Mouse (Mus musculus) heart, embryonic 15.5 days (tissue): Measurements from ENCODE around the gene Dhx16. TPM values are rescaled to one million over a fixed set of nuclear protein-coding genes. Genes with fewer than 3 reads are reported as not detected.
"Not testable (repeated sequence)": the region's sequence is repeated elsewhere in the genome, so short reads cannot be mapped to it uniquely, and the experiment has no call there.

Experiments used
- ATAC-seq: fragments of 200-750 bp; cut with Nextera tagmentation; replicated peaks from 2 replicates; pipeline ENCODE4 v1.8.0; 2017; ENCODE audit warnings: low read depth, moderate TSS enrichment; ENCODE audit not compliant: insufficient number of reproducible peaks, insufficient read depth, low FRiP score
- H3K27ac ChIP-seq: fragments of 300-500 bp; sonication (generic); 2 replicates; pipeline ENCODE4 v1.5.1; 2015; ENCODE audit warnings: mild to moderate bottlenecking, inconsistent platforms
- H3K27me3 ChIP-seq: fragments of 300-500 bp; sonication (generic); 2 replicates; pipeline ENCODE4 v1.6.1; 2015; ENCODE audit warnings: inconsistent platforms
- H3K36me3 ChIP-seq: fragments of 300-500 bp; sonication (generic); 2 replicates; pipeline ENCODE4 v1.6.1; 2015; ENCODE audit warnings: mild to moderate bottlenecking, inconsistent platforms
- H3K4me1 ChIP-seq: fragments of 300-500 bp; sonication (generic); replicated peaks from 2 replicates; pipeline ENCODE4 v1.6.1; 2015; ENCODE audit warnings: inconsistent platforms
- H3K4me2 ChIP-seq: fragments of 300-500 bp; sonication (generic); 2 replicates; pipeline ENCODE4 v1.6.1; 2015; ENCODE audit warnings: inconsistent platforms, mild to moderate bottlenecking, moderate library complexity
- H3K4me3 ChIP-seq: fragments of 300-500 bp; sonication (generic); 2 replicates; pipeline ENCODE4 v1.5.1; 2015; ENCODE audit warnings: mild to moderate bottlenecking, inconsistent platforms
- H3K9ac ChIP-seq: fragments of 300-500 bp; sonication (generic); 2 replicates; pipeline ENCODE4 v1.6.1; 2015; ENCODE audit warnings: mild to moderate bottlenecking, inconsistent platforms
- H3K9me3 ChIP-seq: fragments of 300-500 bp; sonication (generic); replicated peaks from 2 replicates; pipeline ENCODE4 v1.6.1; 2016; ENCODE audit warnings: inconsistent platforms
- WGBS: fragments of 180-500 bp; shearing (Covaris S2); methylation state at CpG from one replicate; pipeline ENCODE4 v1.1.7; 2015; ENCODE audit warnings: mixed read lengths; 5-methylcytosine and 5-hydroxymethylcytosine counted together
- polyA plus RNA-seq: library from polyadenylated mRNA; unstranded; fragments of >200 nt; fragmentation: Nextera tagmentation; extraction: Ambion mirVana; gene quantifications from 2 replicates; pipeline ENCODE4 v1.2.1, GENCODE M21; 2015

The Dhx16 gene
- polyA plus RNA-seq, 1 experiment from 2014 or later, result 19.7 TPM

- Histone ChIP-seq H3K9me3 (no peaks in the 10 kb centered on the region), H3K4me2 (peak within 1 kb of the TSS; percentile 77), H3K4me3 (peak within 1 kb of the TSS; percentile 68), H3K36me3 (peaks cover 30% of the 10 kb centered on the region), H3K27me3 (no peaks in the 10 kb centered on the region), H3K9ac (peak within 1 kb of the TSS; percentile 85), H3K4me1 (peaks cover 47% of the 10 kb centered on the region), H3K27ac (peak within 1 kb of the TSS; percentile 96)
- whole genome bisulfite sequencing, result under 1% methylated on average over 29 of the region's 29 CpGs
- peak; percentile 74 for ATAC-seq
These were observed 41.5 kb upstream of the Dhx16 start, which contains the start of gene Tubb5 for GRCm38 (mm10) chr17:35838122-35838544. Gene Tubb5, minus strand, starts transcription at chr17:35838306.

GRCm38 (mm10) chr17:35838570-35838969, 41.0 kb upstream of the Dhx16 start:
- Histone ChIP-seq H3K36me3 (peaks cover 26% of the 10 kb centered on the region), H3K27me3 (no peaks in the 10 kb centered on the region), H3K9me3 (no peaks in the 10 kb centered on the region), H3K4me2 (peak overlapping the region; percentile 77), H3K4me1 (peaks cover 43% of the 10 kb centered on the region), H3K4me3 (peak overlapping the region; percentile 68), H3K9ac (peak overlapping the region; percentile 46), H3K27ac (peak overlapping the region; percentile 91)
- ATAC-seq, result no peak
- WGBS, result 2% methylated on average over 5 of the region's 5 CpGs

- peak overlapping the region; percentile 91 for H3K27ac ChIP-seq
- H3K4me2 ChIP-seq, result peak overlapping the region; percentile 77
- ATAC-seq, H3K9me3 ChIP-seq, H3K27me3 ChIP-seq: not testable (repeated sequence)
- peaks cover 21% of the 10 kb centered on the region for H3K36me3 ChIP-seq
- peak overlapping the region; percentile 68 for H3K4me3 ChIP-seq
- 45% methylated on average over 3 of the region's 3 CpGs for WGBS
- peak overlapping the region; percentile 46; the same call in 1 of the 2 replicates for H3K9ac ChIP-seq
- peaks cover 39% of the 10 kb centered on the region for H3K4me1 ChIP-seq
These were observed 40.6 kb upstream of the Dhx16 start for GRCm38 (mm10) chr17:35839002-35839401.

GRCm38 (mm10) chr17:35840561-35840960, 39.1 kb upstream of the Dhx16 start:
- Histone ChIP-seq H3K4me1 (peaks cover 25% of the 10 kb centered on the region), H3K9ac (peak overlapping the region; percentile 32; the same call in 1 of the 2 replicates), H3K27ac (peak overlapping the region; percentile 76), H3K9me3 (no peaks in the 10 kb centered on the region), H3K36me3 (peaks cover 16% of the 10 kb centered on the region), H3K4me3 (peak overlapping the region; percentile 62), H3K4me2 (peak overlapping the region; percentile 56), H3K27me3 (no peaks in the 10 kb centered on the region)
- 53% methylated on average over 14 of the region's 14 CpGs for WGBS
- no peak for ATAC-seq

- WGBS, result under 1% methylated on average over 59 of the region's 59 CpGs
These were observed 38.3 kb upstream of the Dhx16 start, which contains the start of gene Mdc1 for GRCm38 (mm10) chr17:35841076-35841950. Gene Mdc1, plus strand, starts transcription at chr17:35841515.

GRCm38 (mm10) chr17:35842006-35842405, 37.6 kb upstream of the Dhx16 start:
- Histone ChIP-seq H3K9me3 (no peaks in the 10 kb centered on the region), H3K27me3 (no peaks in the 10 kb centered on the region), H3K4me1 (peaks cover 19% of the 10 kb centered on the region), H3K4me3 (peak overlapping the region; percentile 62), H3K9ac (peak overlapping the region; percentile 61), H3K4me2 (peak overlapping the region; percentile 66), H3K27ac (peak overlapping the region; percentile 79), H3K36me3 (peaks cover 22% of the 10 kb centered on the region)
- WGBS, result 18% methylated on average over 11 of the region's 11 CpGs
- ATAC-seq, result no peak

More at GRCm38 (mm10) chr17:35841076-35841950, 38.3 kb upstream of the Dhx16 start, which contains the start of gene Mdc1:
- Histone ChIP-seq H3K9me3 (no peaks in the 10 kb centered on the region), H3K9ac (peak within 1 kb of the TSS; percentile 61), H3K27me3 (no peaks in the 10 kb centered on the region), H3K4me3 (peak within 1 kb of the TSS; percentile 62), H3K27ac (peak within 1 kb of the TSS; percentile 79), H3K36me3 (peaks cover 17% of the 10 kb centered on the region), H3K4me1 (peaks cover 19% of the 10 kb centered on the region), H3K4me2 (peak within 1 kb of the TSS; percentile 66)
- peak; percentile 93 for ATAC-seq

- Histone ChIP-seq H3K4me2 (0 out of 2 replicates have a peak overlapping the region, but pooled peaks have one; percentile 66), H3K27ac (no peak overlapping the region), H3K36me3 (peaks cover 37% of the 10 kb centered on the region), H3K27me3 (no peaks in the 10 kb centered on the region), H3K9ac (no peak overlapping the region), H3K4me1 (peaks cover 18% of the 10 kb centered on the region), H3K9me3 (no peaks in the 10 kb centered on the region), H3K4me3 (no peak overlapping the region)
- no peak for ATAC-seq
- WGBS, result 86% methylated on average over 3 of the region's 3 CpGs
These were observed 36.1 kb upstream of the Dhx16 start for GRCm38 (mm10) chr17:35843514-35843913.

GRCm38 (mm10) chr17:35848112-35848511, 31.5 kb upstream of the Dhx16 start:
- Histone ChIP-seq H3K9me3 (no peaks in the 10 kb centered on the region), H3K9ac (no peak overlapping the region), H3K27ac (no peak overlapping the region), H3K4me1 (no peaks in the 10 kb centered on the region), H3K27me3 (no peaks in the 10 kb centered on the region), H3K4me2 (no peak overlapping the region), H3K36me3 (peaks cover 79% of the 10 kb centered on the region), H3K4me3 (no peak overlapping the region)
- WGBS, result 58% methylated on average over 1 of the region's 1 CpGs
- peak; percentile 56; the same call in 1 of the 2 replicates for ATAC-seq

GRCm38 (mm10) chr17:35850974-35851373, 28.6 kb upstream of the Dhx16 start:
- WGBS, result 78% methylated on average over 3 of the region's 3 CpGs
- H3K4me1 ChIP-seq, result no peaks in the 10 kb centered on the region
- H3K9ac ChIP-seq, result no peak overlapping the region
- H3K4me3 ChIP-seq, result no peak overlapping the region
- no peaks in the 10 kb centered on the region for H3K9me3 ChIP-seq
- no peaks in the 10 kb centered on the region for H3K27me3 ChIP-seq
- H3K4me2 ChIP-seq, result no peak overlapping the region
- no peak overlapping the region for H3K27ac ChIP-seq
- H3K36me3 ChIP-seq, result peaks cover 78% of the 10 kb centered on the region
- no peak for ATAC-seq

- 98% methylated on average over 1 of the region's 1 CpGs for WGBS
- H3K4me2 ChIP-seq, result no peak overlapping the region
- no peak overlapping the region for H3K4me3 ChIP-seq
- H3K4me1 ChIP-seq, result peaks cover 8% of the 10 kb centered on the region
- ATAC-seq, result no peak
- H3K9ac ChIP-seq, result no peak overlapping the region
- H3K9me3 ChIP-seq, result no peaks in the 10 kb centered on the region
- no peak overlapping the region for H3K27ac ChIP-seq
- no peaks in the 10 kb centered on the region for H3K27me3 ChIP-seq
- H3K36me3 ChIP-seq, result peaks cover 19% of the 10 kb centered on the region
These were observed 20.2 kb upstream of the Dhx16 start for GRCm38 (mm10) chr17:35859371-35859770.

- no peak overlapping the region for H3K4me2 ChIP-seq
- ATAC-seq, result no peak
- H3K36me3 ChIP-seq, result peaks cover 18% of the 10 kb centered on the region
- no peak overlapping the region for H3K9ac ChIP-seq
- H3K4me1 ChIP-seq, result peaks cover 11% of the 10 kb centered on the region
- 44% methylated on average over 2 of the region's 2 CpGs for WGBS
- H3K27ac ChIP-seq, result no peak overlapping the region
- no peaks in the 10 kb centered on the region for H3K27me3 ChIP-seq
- H3K4me3 ChIP-seq, result no peak overlapping the region
- no peaks in the 10 kb centered on the region for H3K9me3 ChIP-seq
These were observed 19.8 kb upstream of the Dhx16 start for GRCm38 (mm10) chr17:35859835-35860234.
